Mouse (Mus musculus) embryonic fibroblast, embryonic 13.5 days (primary cell): Measurements from ENCODE around the gene Gm3139. TPM values are rescaled to one million over a fixed set of nuclear protein-coding genes. Genes with fewer than 3 reads are reported as not detected.
"Not testable (repeated sequence)": the region's sequence is repeated elsewhere in the genome, so short reads cannot be mapped to it uniquely, and the experiment has no call there.

ENCODE experiments used
- H3K27ac ChIP-seq: 2 replicates; pipeline ENCODE4 v1.5.1; 2012; ENCODE audit warnings: low read length, control low read depth, inconsistent platforms; ENCODE audit not compliant: insufficient read depth
- H3K4me1 ChIP-seq: 2 replicates; pipeline ENCODE4 v1.6.1; 2011; ENCODE audit warnings: low read length; ENCODE audit not compliant: control insufficient read depth, insufficient read depth
- H3K4me3 ChIP-seq: 2 replicates; pipeline ENCODE4 v1.5.1; 2011; ENCODE audit warnings: mild to moderate bottlenecking, control low read depth, low read length; ENCODE audit not compliant: insufficient read depth
- polyA plus RNA-seq: library from polyadenylated mRNA; stranded (reverse); fragments of >200 nt; gene quantifications from 2 replicates; pipeline ENCODE4 v1.2.4, GENCODE M21; 2011; ENCODE audit warnings: low read depth; ENCODE audit not compliant: missing spikeins, insufficient read length

The Gm3139 gene
- polyA plus RNA-seq = not detected in 2 replicates

DNA sequence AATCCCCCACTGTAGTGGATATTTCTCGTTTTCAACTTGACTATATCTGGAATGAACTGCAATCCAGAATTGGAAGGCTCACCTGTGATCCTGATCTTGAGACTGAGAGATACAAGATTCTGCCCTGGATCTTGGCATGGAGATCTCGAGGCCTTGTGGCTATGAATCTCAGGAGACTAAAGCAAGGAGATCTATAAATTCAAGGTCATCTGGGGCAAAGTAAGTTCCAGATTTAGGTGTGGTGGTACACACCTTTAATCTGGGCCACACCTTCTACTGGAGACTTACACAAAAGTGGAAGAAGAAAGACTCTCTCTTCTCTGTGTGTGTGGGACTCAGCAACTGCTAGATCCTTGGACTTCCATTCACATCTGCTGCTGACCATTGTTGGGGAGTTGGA is at the start of gene Gm3139:
TSS of gene Gm3139 (plus strand) at position 301 of the 400 bp plus-strand sequence.
- not testable (repeated sequence) for H3K4me3 ChIP-seq, H3K4me1 ChIP-seq, H3K27ac ChIP-seq

Other genes starting within 250 kb of the Gm3139 start
- gene A430089I19Rik, start 219.5 kb upstream of the Gm3139 start, polyA plus RNA-seq = not detected in 2 replicates
- not detected in 2 replicates for gene Gm6502, start 211.9 kb upstream of the Gm3139 start, polyA plus RNA-seq
- gene AA792892, start 186.5 kb upstream of the Gm3139 start, polyA plus RNA-seq = not detected in 2 replicates
- not detected in 2 replicates for gene Gm7682, start 80.5 kb upstream of the Gm3139 start, polyA plus RNA-seq
- not detected in 2 replicates for gene Gm3147, start 90.1 kb downstream of the Gm3139 start, polyA plus RNA-seq
- gene Gm6509, start 97.7 kb downstream of the Gm3139 start, polyA plus RNA-seq = not detected in 2 replicates
- not detected in 2 replicates for gene Gm6205, start 122.1 kb downstream of the Gm3139 start, polyA plus RNA-seq